Mouse (Mus musculus) cerebellum, postnatal 10 days (tissue): Measurements from ENCODE around the gene Gm9958.
A peak's percentile ranks its signal among the peaks of the same experiment; 100 is the strongest.

Experiments
- DNase-seq, 2 experiments: peaks; one replicate each; pipeline ENCODE4 v3.0.0; 2021; ENCODE audit warnings: mixed read lengths in 2 of 2

Gene Gm9958

GRCm38 (mm10) chr5:90367067-90367303, at the start of gene Gm9958:
TSS of gene Gm9958 (plus strand) at chr5:90367204.
- DNase-seq = no peak

GRCm38 (mm10) chr5:90331071-90331470, 35.9 kb upstream of the Gm9958 start:
- no peak for DNase-seq

GRCm38 (mm10) chr5:90332478-90332877, 34.5 kb upstream of the Gm9958 start:
- no peak for DNase-seq

- no peak for DNase-seq
These were observed 28.6 kb upstream of the Gm9958 start for GRCm38 (mm10) chr5:90338177-90339091.

GRCm38 (mm10) chr5:90339129-90339952, 27.7 kb upstream of the Gm9958 start:
- peak; percentile 64 to 65 for DNase-seq

- no peak for DNase-seq
These were observed 27.1 kb upstream of the Gm9958 start for GRCm38 (mm10) chr5:90339953-90340343.

- no peak for DNase-seq
These were observed 26.2 kb upstream of the Gm9958 start for GRCm38 (mm10) chr5:90340847-90341246.

GRCm38 (mm10) chr5:90346877-90347276, 20.1 kb upstream of the Gm9958 start:
- no peak for DNase-seq

- no peak for DNase-seq
These were observed 13.3 kb upstream of the Gm9958 start for GRCm38 (mm10) chr5:90353552-90354317.

GRCm38 (mm10) chr5:90355824-90356223, 11.2 kb upstream of the Gm9958 start:
- DNase-seq = no peak

GRCm38 (mm10) chr5:90364526-90364925, 2.5 kb upstream of the Gm9958 start:
- DNase-seq = peak; percentile 72 to 76

- peak; percentile 64 to 68 for DNase-seq
These were observed 1.7 kb upstream of the Gm9958 start for GRCm38 (mm10) chr5:90365141-90365951.

- peak; percentile 95 to 96 for DNase-seq
These were observed 610 bp upstream of the Gm9958 start, which contains the start of gene Ankrd17 for GRCm38 (mm10) chr5:90366121-90367066. TSS of gene Ankrd17 (minus strand) at chr5:90366577.

GRCm38 (mm10) chr5:90370401-90370800, 3.4 kb downstream of the Gm9958 start:
- no peak for DNase-seq

GRCm38 (mm10) chr5:90373708-90374107, 6.7 kb downstream of the Gm9958 start:
- no peak for DNase-seq

GRCm38 (mm10) chr5:90381458-90381857, 14.5 kb downstream of the Gm9958 start:
- no peak for DNase-seq

GRCm38 (mm10) chr5:90383080-90383479, 16.1 kb downstream of the Gm9958 start:
- DNase-seq = no peak

- no peak for DNase-seq
These were observed 26.8 kb downstream of the Gm9958 start for GRCm38 (mm10) chr5:90393764-90394163.

GRCm38 (mm10) chr5:90394322-90394721, 27.3 kb downstream of the Gm9958 start:
- DNase-seq = no peak

- no peak for DNase-seq
These were observed 29.8 kb downstream of the Gm9958 start for GRCm38 (mm10) chr5:90396817-90397216.

GRCm38 (mm10) chr5:90405210-90405609, 38.2 kb downstream of the Gm9958 start:
- peak; percentile 23 to 26 for DNase-seq
